Mouse (Mus musculus): ENCODE measurements around the gene Uvrag.

Gene Uvrag

DNA sequence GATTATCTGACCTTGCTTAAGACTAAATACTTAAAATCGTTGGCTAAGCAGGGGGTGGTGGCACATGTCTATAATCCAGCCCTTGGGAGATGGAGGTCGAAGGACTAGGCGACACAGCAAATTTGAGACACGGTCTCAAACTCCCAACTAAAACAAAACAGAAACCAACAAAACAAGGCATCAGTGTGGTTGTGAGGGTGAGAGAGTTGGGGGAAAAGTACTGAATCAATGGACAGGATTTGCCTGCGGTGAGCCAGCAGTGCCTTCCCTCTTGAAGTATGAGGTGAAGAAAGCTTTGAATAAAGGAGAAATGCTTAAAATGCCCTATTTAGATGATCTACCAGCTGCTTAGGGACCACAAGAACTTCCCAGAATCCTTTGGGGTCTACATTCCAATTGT, 247.8 kb downstream of the Uvrag start:
- no peak for DNase-seq (ENCODE audit: low read depth, low spot score)

DNA sequence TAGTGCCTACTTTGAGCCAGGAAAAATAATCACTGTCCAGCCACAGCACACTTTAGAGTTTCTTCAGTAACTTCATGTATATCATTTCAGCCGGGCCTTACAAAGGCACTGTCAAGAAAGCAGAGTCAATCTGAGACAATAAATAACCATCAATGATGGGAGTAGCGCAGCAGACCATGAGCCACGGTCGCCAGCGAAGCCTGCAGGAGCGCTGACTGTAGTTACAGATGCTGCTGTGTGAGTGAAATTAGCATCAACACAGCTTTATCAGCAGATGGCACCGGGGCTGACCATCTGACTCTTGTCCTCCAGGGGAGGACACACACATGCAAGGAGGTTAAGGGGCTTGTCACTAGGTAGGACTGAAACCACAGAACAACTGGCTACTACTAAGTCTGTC, 251.7 kb downstream of the Uvrag start:
- DNase-seq (ENCODE audit: low read depth, low spot score) = no peak

DNA sequence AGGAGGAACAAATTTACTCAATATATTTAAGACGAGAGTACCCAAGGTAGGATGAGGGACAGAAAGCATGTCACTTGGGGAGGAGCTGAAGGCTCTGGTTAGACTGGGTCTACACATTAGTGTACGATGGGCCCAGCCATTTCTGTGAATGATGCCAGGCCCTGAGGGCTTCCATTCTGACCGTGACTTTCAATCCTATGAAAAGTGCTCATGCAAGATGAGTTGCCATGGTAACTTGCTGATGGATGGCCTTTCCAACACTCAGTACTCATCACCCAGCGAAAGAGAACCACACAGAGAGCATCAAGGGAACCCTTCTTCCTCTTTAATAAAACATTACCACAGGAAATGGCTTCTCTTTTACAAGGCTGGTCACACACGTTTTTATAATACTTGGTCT, 252.1 kb downstream of the Uvrag start:
- DNase-seq (ENCODE audit: low read depth, low spot score) = no peak

DNA sequence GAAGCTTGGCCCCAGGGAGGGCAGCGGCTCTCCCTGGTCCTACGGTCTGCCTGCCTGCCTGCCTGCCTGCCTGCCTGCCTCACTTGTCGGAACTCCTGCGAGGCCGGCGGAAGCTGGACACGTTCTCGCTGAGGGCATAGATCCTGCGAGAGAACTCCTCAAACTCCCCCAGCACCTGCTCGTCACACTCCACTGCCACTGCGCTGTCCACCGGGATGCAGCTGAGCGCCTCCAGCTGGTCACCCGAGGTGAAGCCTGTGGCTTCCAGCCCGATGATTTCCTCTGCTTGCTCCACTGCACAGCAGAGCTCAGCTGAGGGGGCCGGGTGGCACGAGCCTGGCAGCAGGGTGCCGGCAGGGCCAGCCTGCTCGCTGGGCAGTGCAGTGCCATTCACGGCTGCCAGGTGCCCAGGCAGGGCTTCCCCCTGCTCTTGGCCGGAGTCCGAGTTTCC, 253.1 kb downstream of the Uvrag start:
- no peak for DNase-seq (ENCODE audit: low read depth, low spot score)

DNA sequence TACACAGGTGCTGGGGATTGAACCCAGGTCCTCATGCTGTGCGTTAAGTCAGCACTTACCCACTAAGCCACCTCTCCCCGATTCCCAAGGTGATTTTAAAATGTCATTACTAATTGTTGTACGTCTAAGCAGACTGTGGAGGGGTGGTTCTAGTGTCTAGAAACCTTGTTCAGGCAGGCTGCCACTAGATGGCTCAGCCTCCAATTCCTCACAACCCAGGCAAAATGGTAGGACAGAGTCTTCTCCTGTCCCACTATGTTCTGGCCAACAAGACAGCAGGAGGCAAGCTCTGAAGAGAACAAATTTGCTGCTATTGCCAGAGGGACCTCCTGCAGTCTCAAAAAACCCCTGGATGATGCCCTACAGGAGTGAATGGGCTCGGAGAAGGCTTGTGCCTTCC, 259.1 kb downstream of the Uvrag start:
- DNase-seq (ENCODE audit: low read depth, low spot score) = no peak

DNA sequence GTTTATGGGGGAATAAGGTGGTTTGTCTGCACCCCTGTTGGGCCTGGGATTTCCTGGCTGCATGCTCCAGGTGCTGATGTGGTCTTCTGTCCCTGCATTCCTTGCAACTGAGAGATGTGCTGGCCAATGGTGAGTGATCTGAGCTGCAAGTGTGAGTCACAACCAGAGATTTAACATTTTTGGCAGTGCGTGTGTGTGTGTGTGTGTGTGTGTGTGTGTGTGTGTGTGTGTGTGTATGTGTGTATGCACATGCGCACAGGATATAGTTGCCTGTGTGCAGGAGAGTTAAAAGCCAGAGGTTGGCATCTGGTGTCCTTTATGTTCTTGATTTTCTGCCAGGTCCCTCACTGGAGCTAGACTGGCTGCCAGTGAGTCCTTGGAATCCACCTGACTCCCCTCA, 261.8 kb downstream of the Uvrag start:
- no peak for DNase-seq (ENCODE audit: low read depth, low spot score)

DNA sequence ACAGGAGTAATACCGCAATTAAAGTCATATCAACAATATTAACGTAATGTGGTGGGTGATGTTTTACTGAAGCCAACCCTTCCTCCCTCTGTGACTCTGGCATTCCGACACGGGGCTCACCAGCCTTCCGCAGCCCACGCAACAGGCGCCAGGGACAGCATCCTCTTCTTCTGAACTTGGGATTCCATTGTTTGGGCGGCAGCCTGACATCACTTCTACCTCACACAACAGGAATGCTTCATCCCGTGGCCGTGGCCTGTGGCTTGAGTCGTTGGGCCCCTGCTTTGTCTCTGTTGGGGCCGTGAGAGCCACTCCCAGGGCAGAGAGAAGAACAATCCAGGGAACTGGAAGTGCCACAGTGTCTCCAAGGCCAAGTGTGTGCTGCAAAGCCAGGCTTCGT, 264.8 kb downstream of the Uvrag start:
- no peak for DNase-seq (ENCODE audit: low read depth, low spot score)

DNA sequence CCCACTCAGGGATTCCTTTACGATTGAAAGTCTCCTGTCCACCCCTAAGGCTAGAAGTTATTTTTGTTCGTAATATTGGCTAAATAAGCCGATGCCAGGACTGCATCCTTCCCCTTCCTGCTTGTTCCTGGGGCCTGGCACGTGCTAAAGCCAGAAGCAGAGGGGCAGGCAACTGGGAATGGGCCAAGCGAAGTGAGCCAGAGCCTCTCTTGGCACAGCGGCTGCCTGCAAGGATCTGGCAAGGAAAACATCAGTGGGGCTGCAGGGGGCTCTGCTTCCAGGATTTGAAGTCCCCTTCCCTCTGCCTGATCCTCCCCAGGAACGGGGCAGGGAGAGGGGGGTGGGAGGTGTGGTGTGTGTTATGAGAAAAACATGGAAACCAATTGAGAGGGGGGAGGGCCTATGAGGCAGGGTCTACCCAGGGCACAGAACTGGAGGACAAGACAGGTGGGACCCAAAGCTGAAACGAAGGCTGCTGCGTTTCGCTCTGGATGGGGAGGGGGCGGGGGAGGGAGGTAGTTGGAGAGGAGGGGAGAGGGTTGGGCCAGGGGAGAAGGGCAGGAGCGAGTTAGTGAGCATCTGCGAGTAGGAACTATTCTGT, 265.5 kb downstream of the Uvrag start:
- no peak for DNase-seq (ENCODE audit: low read depth, low spot score)

DNA sequence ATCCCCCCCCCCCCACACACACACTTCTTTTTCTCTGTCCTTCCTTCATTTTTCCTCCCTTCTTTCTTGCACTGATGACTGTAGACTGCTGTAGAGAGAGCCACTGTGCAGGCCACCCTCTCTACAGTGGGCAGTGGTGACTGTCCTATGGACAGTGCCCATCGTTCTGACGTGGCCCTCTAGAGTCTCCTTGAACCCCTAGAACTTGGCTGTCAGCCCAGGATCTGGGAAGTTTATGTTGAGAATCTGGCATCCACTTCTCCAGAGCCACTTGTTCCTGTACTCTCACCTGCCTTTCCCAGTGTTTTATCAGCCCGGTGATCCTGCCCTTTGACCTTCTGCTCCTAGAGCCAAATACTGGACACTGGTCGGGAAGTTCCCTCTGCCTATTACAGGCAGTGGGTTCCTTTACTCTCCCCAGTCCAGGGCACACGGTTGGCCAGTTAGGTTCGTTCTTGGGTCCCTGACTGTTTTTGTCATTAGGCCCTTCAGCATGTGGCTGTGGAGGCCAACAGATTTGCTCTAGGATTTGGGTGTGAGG, 266.5 kb downstream of the Uvrag start:
- DNase-seq (ENCODE audit: low read depth, low spot score) = no peak

DNA sequence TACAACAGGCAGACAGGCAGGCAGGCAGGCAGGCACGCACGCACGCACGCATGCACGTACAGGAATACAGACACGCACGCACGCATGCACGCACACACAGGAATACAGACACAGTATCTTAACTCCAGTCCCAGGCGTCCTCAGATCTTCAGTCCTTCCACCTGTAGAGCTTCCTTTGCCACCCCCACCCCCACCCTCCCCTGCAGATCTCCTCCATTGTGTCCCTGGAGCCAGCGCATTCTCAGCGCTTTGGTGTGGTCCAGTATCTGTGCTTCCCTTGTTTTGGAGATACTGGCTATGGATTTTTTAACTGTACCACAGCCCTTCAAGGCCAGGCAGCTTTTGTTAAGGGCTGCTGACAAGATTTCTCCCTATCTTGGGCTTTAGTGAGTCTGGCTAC, 267.6 kb downstream of the Uvrag start:
- DNase-seq (ENCODE audit: low read depth, low spot score) = no peak

DNA sequence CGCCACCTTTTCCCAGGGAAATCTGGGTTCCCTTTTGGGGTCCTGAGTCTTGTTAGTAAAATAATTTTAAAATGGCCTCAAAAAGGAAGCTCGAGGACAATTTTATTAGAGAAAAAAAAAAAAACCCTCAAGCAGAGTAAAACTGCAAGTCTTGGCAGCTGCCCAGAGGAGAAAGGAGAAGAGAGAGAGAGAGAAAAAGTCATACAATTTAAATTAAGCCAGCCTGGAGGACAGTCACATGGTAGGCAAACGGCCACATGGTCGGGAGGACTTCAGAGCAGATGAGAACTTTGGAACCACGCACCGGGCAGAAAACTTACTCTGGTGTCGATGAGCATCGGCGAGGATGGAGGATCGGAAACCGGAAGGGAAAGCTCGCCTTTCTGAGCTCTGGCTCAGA, 269.1 kb downstream of the Uvrag start:
- no peak for DNase-seq (ENCODE audit: low read depth, low spot score)

DNA sequence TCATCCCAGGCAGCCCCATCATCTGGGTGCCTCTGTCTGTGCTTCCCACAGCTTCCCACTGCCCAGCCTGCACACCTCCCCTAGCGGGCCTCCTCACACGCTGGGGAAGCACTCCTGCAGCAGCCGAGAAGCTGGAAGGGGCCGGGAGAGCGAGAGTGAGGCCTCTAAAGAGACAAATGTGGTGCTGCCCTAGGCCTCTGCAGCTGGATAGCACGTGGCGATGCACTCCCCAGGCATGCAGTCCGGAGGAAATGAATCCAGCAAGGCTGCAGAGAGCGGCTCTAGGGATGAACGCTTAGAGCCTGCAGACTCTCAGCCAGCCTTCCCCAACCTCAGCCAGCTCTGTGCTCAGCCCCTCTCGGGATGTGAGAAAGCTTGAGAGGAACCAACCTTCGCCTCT, 270.1 kb downstream of the Uvrag start:
- no peak for DNase-seq (ENCODE audit: low read depth, low spot score)

DNA sequence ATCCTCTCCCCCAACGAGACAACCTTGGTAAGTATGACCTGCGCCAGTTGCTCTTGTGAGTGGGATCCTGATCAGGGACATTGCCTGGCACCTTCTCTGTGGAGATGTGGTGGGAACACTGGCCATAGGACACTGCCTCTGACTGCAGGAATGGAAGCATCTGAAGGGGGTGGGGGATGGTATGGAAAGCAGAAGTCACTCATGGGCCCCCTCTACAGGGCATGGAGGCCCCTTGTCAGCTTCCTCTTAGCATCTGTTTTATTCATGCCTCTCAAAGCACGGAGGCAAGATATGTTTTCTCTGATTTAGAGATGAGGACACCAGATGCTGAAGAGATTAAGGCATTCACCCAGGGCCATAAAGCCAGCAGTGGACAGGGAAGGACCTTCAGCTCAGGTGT, 271.9 kb downstream of the Uvrag start:
- DNase-seq (ENCODE audit: low read depth, low spot score) = no peak

DNA sequence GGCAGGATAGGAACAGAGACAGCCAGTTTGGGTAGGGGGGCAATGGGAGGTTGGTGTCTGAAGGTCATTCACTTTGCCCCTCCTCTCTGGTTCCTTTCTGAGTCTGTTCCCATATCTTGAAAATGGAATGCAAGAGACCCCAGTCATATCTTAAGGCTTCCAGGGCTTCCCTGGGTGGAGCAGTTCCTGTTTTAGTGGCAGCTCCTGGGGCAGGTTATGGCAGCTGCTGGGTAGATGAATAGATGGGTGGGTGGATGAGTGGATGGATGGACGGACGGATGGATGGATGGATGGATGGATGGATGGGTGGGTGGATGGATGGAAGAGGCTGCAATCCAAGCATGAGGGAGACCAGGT, 273.2 kb downstream of the Uvrag start:
- DNase-seq (ENCODE audit: low read depth, low spot score) = no peak

DNA sequence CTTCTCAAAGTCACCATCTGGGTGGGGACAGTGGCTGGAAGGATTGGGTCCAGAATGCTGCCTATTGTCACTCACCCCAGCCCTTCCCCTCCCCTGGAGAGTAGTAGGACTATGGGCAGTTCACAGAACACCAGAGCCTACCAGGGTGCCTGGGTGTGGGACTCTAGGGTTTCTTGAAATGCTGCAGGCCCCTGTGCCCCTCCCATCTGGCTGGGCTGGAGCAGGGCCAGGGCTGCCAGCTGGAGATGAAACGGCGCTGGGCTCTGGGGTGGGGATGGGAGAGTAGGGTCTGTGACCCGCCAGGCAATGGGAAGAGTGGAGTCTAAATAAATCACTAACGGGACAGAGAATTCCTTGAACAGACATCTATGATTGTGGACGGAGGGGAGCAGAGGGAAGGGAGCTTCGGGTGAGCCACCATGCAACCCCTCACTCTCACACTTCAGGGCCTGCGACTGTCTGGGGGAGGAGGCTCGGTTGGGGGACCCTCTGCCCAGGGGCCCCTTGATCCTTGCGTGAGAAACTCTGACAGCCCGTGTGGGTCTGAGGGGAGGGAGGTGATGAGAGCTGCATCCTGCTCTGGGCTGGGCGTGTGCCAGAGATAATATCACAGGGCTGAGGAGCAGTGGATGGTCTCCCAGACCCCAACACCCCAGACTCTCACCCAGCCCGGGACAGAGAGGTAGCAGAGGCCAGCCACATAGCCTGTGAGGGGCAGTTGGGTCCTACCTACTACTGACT, 273.7 kb downstream of the Uvrag start:
- no peak for DNase-seq (ENCODE audit: low read depth, low spot score)

DNA sequence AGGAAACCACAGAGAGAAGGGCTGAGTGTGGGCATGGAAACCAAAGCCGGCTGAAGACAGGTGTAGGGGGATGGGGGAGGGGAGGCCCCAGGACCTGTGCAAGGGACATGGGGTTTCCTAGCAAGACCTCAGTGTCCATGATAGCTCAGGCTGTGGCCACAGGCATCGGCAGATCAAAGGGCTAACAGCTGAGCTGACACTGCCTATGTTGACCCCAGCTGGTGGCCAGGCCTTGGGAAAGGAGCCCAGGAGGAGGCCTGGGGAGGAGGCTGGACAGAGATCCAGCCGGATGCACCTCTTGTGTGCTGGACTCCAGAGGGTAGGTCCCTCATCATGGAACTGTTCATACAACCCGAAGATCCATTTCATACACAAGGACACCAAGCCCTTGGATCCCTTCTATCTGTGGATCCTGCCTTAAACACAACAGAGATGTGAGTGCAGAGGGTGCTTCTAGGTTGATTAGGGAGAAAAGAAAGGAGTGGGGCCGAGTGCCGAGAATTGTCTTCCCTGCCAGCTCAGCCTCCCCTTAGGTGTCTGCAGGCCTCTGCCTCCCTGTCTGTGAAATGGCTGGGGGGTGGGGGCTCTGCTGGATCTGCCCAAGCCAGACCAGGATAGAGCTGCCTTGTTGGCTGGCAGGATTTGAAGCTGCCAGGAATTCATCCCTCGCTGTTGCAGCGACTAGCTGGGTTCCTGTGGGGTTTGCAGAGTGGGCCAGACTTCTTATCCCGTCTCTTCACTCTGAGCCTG, 276.8 kb downstream of the Uvrag start:
- DNase-seq (ENCODE audit: low read depth, low spot score) = no peak

DNA sequence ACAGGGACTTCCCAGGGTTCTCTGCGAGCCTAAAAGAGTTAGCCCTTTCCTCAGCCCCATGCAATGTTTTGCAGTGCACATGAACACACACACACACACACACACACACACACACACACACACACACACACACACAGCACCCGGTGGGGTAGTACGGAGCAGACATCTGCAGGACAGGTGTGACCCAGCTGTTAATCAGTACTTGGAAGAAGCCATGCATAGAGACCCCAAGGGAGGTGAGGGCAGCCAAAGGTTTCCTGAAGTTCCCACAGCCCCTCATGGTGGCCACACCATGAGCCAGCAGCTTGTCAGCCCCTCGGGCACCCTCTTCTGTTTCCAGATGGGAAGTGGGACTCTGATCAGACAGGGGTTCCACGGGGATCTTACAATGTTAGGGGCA, 277.9 kb downstream of the Uvrag start:
- no peak for DNase-seq (ENCODE audit: low read depth, low spot score)

DNA sequence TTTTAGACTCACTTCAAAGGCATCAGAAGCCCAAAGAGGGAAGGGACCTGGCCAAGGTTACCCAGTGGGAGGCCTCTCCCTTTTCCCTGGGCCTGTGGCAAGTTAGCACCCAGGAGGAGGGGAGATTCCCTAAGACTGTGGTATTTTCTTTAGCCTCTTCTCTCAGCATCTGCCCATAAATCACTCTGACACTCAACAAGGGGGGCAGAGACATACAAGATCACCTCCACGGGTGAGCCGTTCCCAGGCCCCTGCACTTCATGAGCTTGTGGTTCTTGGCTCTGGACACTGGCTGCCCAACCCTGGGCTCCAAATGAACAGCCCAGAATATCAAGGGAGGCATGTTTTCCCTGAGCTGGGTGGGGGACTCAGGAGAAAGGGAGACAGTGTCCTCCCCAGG, 279.9 kb downstream of the Uvrag start:
- no peak for DNase-seq (ENCODE audit: low read depth, low spot score)

DNA sequence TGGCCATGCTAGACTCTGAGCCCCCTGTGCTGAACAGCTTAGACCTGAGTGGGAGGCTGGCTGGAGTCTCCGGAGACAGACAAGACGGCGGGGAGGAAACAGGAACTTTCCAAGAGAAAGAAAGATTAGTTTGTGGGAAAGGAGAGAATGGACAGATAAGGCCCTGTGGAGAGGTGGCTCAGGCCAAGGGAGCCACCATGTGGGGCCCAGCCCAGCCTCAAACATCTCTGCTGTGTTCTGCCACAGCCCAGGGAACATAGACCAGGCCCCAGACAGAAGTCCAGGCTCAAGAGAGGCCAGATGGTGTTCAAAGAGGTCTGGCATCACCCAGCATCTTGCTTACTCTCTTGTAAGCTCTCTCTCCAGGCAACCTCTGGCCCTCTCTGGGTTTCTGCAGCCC, 283.8 kb downstream of the Uvrag start:
- no peak for DNase-seq (ENCODE audit: low read depth, low spot score)

DNA sequence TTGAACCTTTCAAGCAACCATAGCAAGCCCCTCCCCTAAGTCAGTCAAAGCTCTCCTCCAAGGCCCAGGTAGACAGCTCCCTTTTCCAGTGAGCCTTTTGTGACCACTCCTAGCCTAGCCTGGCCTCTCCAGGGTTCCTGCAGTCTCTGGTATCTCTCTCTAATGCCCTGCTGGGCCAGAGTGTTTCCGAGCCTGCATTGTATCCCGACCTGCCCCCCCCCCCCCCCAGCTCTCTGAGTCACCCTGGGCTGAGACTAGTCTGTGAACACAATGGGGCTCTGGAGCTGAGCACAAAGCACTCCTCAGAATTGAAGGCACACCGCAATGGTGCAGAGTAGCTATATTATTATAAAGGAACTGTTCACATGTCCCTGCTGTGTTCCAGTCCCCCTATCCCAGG, 284.8 kb downstream of the Uvrag start:
- DNase-seq (ENCODE audit: low read depth, low spot score) = no peak

DNA sequence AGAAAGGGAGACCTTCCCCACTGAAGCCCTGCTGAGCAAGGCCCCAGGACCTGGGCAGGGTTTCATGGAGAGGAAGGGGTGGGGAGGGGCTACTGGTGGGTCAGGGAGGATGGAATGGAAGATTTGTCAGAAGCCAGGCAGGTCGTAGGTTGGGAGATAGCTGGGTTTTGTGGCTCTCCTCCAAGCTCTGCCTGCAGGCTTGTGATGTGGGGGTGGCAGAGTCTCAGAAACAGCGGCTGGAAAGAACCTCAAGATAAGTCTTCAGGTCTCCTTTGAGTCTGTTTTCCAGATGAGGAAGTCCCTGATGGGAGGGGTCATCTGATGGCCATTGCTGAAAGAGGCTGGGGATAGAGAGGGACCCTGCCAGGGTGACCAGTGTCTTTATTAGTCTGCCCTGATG, 285.6 kb downstream of the Uvrag start:
- no peak for DNase-seq (ENCODE audit: low read depth, low spot score)

DNA sequence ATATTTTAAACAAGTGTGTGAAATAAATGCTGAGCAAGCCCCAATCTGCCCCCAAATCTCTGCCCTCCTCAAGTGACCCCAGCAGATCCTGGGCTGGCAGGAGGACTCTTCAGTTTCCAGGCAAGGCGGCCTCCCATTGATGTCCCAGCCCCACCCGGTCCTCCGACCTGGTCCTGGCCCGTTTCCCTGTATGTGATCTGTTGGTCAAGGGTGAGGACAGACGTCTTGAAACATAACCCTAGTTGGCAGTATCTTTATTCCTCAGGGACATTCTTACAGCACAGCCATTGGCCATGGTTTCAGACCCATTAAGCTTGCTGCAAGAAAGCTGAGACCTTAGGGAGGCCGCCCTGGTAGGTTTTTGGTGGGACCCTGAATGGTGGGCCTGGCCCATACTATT, 287.1 kb downstream of the Uvrag start:
- no peak for DNase-seq (ENCODE audit: low read depth, low spot score)
